Mouse (Mus musculus) lung, adult 2 months (tissue): ENCODE measurements around the gene Mob3b.

ENCODE experiments used
- CTCF ChIP-seq: fragments of 200-500 bp; IDR thresholded peaks from 2 replicates; pipeline ENCODE4 v1.5.1; 2011; ENCODE audit warnings: mild to moderate bottlenecking, low read length, control low read depth; ENCODE audit not compliant: insufficient read depth
- POLR2A ChIP-seq: fragments of 200-500 bp; IDR thresholded peaks from 2 replicates; pipeline ENCODE4 v1.6.1; 2011; ENCODE audit warnings: low read depth, mild to moderate bottlenecking, control low read depth, low read length, borderline replicate concordance; ENCODE audit errors: extremely low read depth

GRCm38 (mm10) chr4:34981301-34982172, 175.7 kb downstream of the Mob3b start:
- TF ChIP-seq CTCF (no peak), POLR2A (no peak)
